Comparison of ENCODE assay signal across 10 mouse cellular contexts in genomic region chr1:95218912-95219311, GRCm38 (mm10).
DNase-seq lines count a peak whose midpoint lies in the region; ATAC-seq and TF ChIP-seq lines count a peak whose summit lies in the region.
"Had no signal": no experiment of that assay in that cellular context is flagged by ENCODE, and none has a peak within 500 bp of the region (broad histone marks: within the 10 kb centered on the region; RNA-seq: fewer than 3 reads in every experiment).

No protein-coding gene starts in this region.

- no peak overlapping the region for H3K4me2 ChIP-seq in hindbrain, postnatal 0 days (ENCODE audit: low read depth, low read length)
- H3K4me2 ChIP-seq in hindbrain, embryonic 12.5 days (replicated peaks): no peak overlapping the region
- H3K4me2 ChIP-seq in forebrain, postnatal 0 days (ENCODE audit: low read depth): no peak overlapping the region
- H3K4me2 ChIP-seq in neural tube, embryonic 15.5 days: no peak overlapping the region
- H3K4me2 ChIP-seq: embryonic facial prominence, embryonic 12.5 days had no signal

- 45% methylated on average over 1 of the region's 1 CpGs for WGBS in hindbrain, postnatal 0 days
- WGBS in hindbrain, embryonic 12.5 days: 98% methylated on average over 1 of the region's 1 CpGs
- WGBS in forebrain, postnatal 0 days: 23% methylated on average over 1 of the region's 1 CpGs
- WGBS in neural tube, embryonic 15.5 days: 57% methylated on average over 1 of the region's 1 CpGs

- TF ChIP-seq CTCF in hindbrain, postnatal 0 days (IDR thresholded peaks at IDR 0.05; ENCODE audit: low read depth): no peak
- TF ChIP-seq CTCF in forebrain, postnatal 0 days (IDR thresholded peaks at IDR 0.05; ENCODE audit: low read depth): no peak

- no peaks in the 10 kb centered on the region for H3K27me3 ChIP-seq in hindbrain, postnatal 0 days (ENCODE audit: insufficient read depth, low read length)
- H3K27me3 ChIP-seq in hindbrain, embryonic 12.5 days: no peaks in the 10 kb centered on the region
- H3K27me3 ChIP-seq in forebrain, postnatal 0 days (ENCODE audit: insufficient read depth, low read length): no peaks in the 10 kb centered on the region
- H3K27me3 ChIP-seq in neural tube, embryonic 15.5 days (replicated peaks): no peaks in the 10 kb centered on the region
- H3K27me3 ChIP-seq: embryonic facial prominence, embryonic 12.5 days had no signal

- H3K4me3 ChIP-seq in hindbrain, postnatal 0 days (ENCODE audit: low read length): no peak overlapping the region
- H3K4me3 ChIP-seq in hindbrain, embryonic 12.5 days: no peak overlapping the region
- no peak overlapping the region for H3K4me3 ChIP-seq in forebrain, postnatal 0 days (ENCODE audit: low read depth, low read length)
- H3K4me3 ChIP-seq in neural tube, embryonic 15.5 days (replicated peaks): no peak overlapping the region
- H3K4me3 ChIP-seq: embryonic facial prominence, embryonic 12.5 days had no signal

- no peaks in the 10 kb centered on the region for H3K9me3 ChIP-seq in hindbrain, postnatal 0 days (ENCODE audit: low read length)
- no peaks in the 10 kb centered on the region for H3K9me3 ChIP-seq in hindbrain, embryonic 12.5 days (replicated peaks)
- no peaks in the 10 kb centered on the region for H3K9me3 ChIP-seq in forebrain, postnatal 0 days (ENCODE audit: low read length)
- H3K9me3 ChIP-seq in neural tube, embryonic 15.5 days (replicated peaks): no peaks in the 10 kb centered on the region
- H3K9me3 ChIP-seq: embryonic facial prominence, embryonic 12.5 days had no signal

- no peak overlapping the region for H3K9ac ChIP-seq in hindbrain, postnatal 0 days (replicated peaks; ENCODE audit: low read length)
- no peak overlapping the region for H3K9ac ChIP-seq in hindbrain, embryonic 12.5 days
- no peak overlapping the region for H3K9ac ChIP-seq in forebrain, postnatal 0 days
- H3K9ac ChIP-seq in neural tube, embryonic 15.5 days (replicated peaks): no peak overlapping the region
- H3K9ac ChIP-seq: embryonic facial prominence, embryonic 12.5 days had no signal

- DNase-seq in hindbrain, postnatal 0 days (ENCODE audit: low spot score): peak; percentile 64
- peak; percentile 88 for DNase-seq in forebrain, postnatal 0 days
- DNase-seq in layer of hippocampus, adult 9-10 months (ENCODE audit: low spot score): peak; percentile 55
- no peak for DNase-seq in adrenal gland, postnatal 25 days
- DNase-seq in heart, postnatal 25 days (ENCODE audit: low spot score): no peak
- DNase-seq: adrenal gland, postnatal 14 days; kidney, adult 8-10 months had no signal

- intact Hi-C loops in heart, postnatal 25 days (cut with DNase I): no loop called here

- no peaks in the 10 kb centered on the region for H3K4me1 ChIP-seq in hindbrain, postnatal 0 days (ENCODE audit: insufficient read depth, low read length)
- no peaks in the 10 kb centered on the region for H3K4me1 ChIP-seq in hindbrain, embryonic 12.5 days
- no peaks in the 10 kb centered on the region for H3K4me1 ChIP-seq in forebrain, postnatal 0 days (ENCODE audit: insufficient read depth)
- H3K4me1 ChIP-seq in neural tube, embryonic 15.5 days: no peaks in the 10 kb centered on the region
- H3K4me1 ChIP-seq: embryonic facial prominence, embryonic 12.5 days had no signal

- ATAC-seq in hindbrain, postnatal 0 days: no peak
- ATAC-seq in hindbrain, embryonic 12.5 days (ENCODE audit: low FRiP score): no peak
- ATAC-seq in forebrain, postnatal 0 days: peak; percentile 87
- ATAC-seq in neural tube, embryonic 15.5 days (ENCODE audit: low FRiP score): peak; percentile 50; the same call in 1 of the 2 replicates

- H3K27ac ChIP-seq in hindbrain, postnatal 0 days: no peak overlapping the region
- no peak overlapping the region for H3K27ac ChIP-seq in hindbrain, embryonic 12.5 days
- H3K27ac ChIP-seq in forebrain, postnatal 0 days (ENCODE audit: low read depth, low read length): no peak overlapping the region
- no peak overlapping the region for H3K27ac ChIP-seq in neural tube, embryonic 15.5 days (replicated peaks)
- H3K27ac ChIP-seq: embryonic facial prominence, embryonic 12.5 days had no signal

- H3K36me3 ChIP-seq in hindbrain, postnatal 0 days (ENCODE audit: insufficient read depth, low read length): no peaks in the 10 kb centered on the region
- no peaks in the 10 kb centered on the region for H3K36me3 ChIP-seq in hindbrain, embryonic 12.5 days
- no peaks in the 10 kb centered on the region for H3K36me3 ChIP-seq in forebrain, postnatal 0 days (ENCODE audit: insufficient read depth)
- H3K36me3 ChIP-seq in neural tube, embryonic 15.5 days: no peaks in the 10 kb centered on the region
- H3K36me3 ChIP-seq: embryonic facial prominence, embryonic 12.5 days had no signal

Comparison
In these comparisons a context has a peak if more than half of its experiments do, and no peak if none do; other contexts are left out.
1. ATAC-seq: peak in forebrain, postnatal 0 days (single experiment) and neural tube, embryonic 15.5 days (single experiment); none in hindbrain, postnatal 0 days (single experiment) and hindbrain, embryonic 12.5 days (single experiment).
2. DNase-seq: peak in hindbrain, postnatal 0 days (single experiment), forebrain, postnatal 0 days (single experiment) and layer of hippocampus, adult 9-10 months (single experiment); none in adrenal gland, postnatal 25 days (single experiment) and heart, postnatal 25 days (single experiment).